Mouse (Mus musculus) G1E (cell line): ENCODE data around the gene Olfr701.

Experiments
- CTCF ChIP-seq: IDR thresholded peaks from 2 replicates; pipeline ENCODE4 v1.5.1; 2012; ENCODE audit warnings: low read depth, low read length, inconsistent platforms, mixed read lengths
- GATA1 ChIP-seq: IDR thresholded peaks from 2 replicates; pipeline ENCODE4 v1.6.1; 2012; ENCODE audit warnings: borderline replicate concordance, low read length, inconsistent platforms, mixed read lengths
- TAL1 ChIP-seq: conservative IDR thresholded peaks from 2 replicates; pipeline ENCODE4 v1.6.1; 2012; ENCODE audit warnings: low read depth, low read length, inconsistent platforms, mixed read lengths

- 0 out of 2 replicates have a peak, but pooled peaks have one; percentile 27 for TF ChIP-seq CTCF
- no peak for TF ChIP-seq GATA1
- TF ChIP-seq TAL1: no peak
These were observed 1.8 kb downstream of the Olfr701 start for GRCm38 (mm10) chr7:106815775-106816174.
